Mouse (Mus musculus): ENCODE measurements around the gene Gm17304.

Gm17304 gene

GRCm38 (mm10) chr5:106608798-106609197 lies at the start of gene Gm17304:
Gm17304 (plus strand) TSS chr5:106609098.
- no peak for DNase-seq

GRCm38 (mm10) chr5:106560631-106561498 lies 48.0 kb upstream of the Gm17304 start:
- DNase-seq: peak in 1 of 2 experiments; percentile 6

- DNase-seq: no peak
Measured at GRCm38 (mm10) chr5:106561499-106561822, 47.4 kb upstream of the Gm17304 start.

GRCm38 (mm10) chr5:106566025-106566424 lies 42.9 kb upstream of the Gm17304 start:
- DNase-seq: no peak

- peak in 1 of 2 experiments; percentile 14 for DNase-seq
Measured at GRCm38 (mm10) chr5:106573742-106574559, 34.9 kb upstream of the Gm17304 start.

- DNase-seq: peak; percentile 51 to 84
Measured at GRCm38 (mm10) chr5:106574560-106574946, 34.3 kb upstream of the Gm17304 start.

- no peak for DNase-seq
Measured at GRCm38 (mm10) chr5:106575098-106575497, 33.8 kb upstream of the Gm17304 start.

GRCm38 (mm10) chr5:106577237-106577888 lies 31.5 kb upstream of the Gm17304 start:
- no peak for DNase-seq

GRCm38 (mm10) chr5:106580943-106581342 lies 28.0 kb upstream of the Gm17304 start:
- no peak for DNase-seq

- no peak for DNase-seq
Measured at GRCm38 (mm10) chr5:106589006-106589405, 19.9 kb upstream of the Gm17304 start.

- DNase-seq: no peak
Measured at GRCm38 (mm10) chr5:106589670-106590069, 19.2 kb upstream of the Gm17304 start.

- no peak for DNase-seq
Measured at GRCm38 (mm10) chr5:106590686-106591085, 18.2 kb upstream of the Gm17304 start.

- peak in 1 of 2 experiments; percentile 10 for DNase-seq
Measured at GRCm38 (mm10) chr5:106594388-106594787, 14.5 kb upstream of the Gm17304 start.

GRCm38 (mm10) chr5:106597472-106597871 lies 11.4 kb upstream of the Gm17304 start:
- DNase-seq: no peak

- DNase-seq: no peak
Measured at GRCm38 (mm10) chr5:106599482-106599881, 9.4 kb upstream of the Gm17304 start.

- peak in 1 of 2 experiments; percentile 41 for DNase-seq
Measured at GRCm38 (mm10) chr5:106604381-106604780, 4.5 kb upstream of the Gm17304 start.

GRCm38 (mm10) chr5:106605096-106605495 lies 3.8 kb upstream of the Gm17304 start:
- DNase-seq: peak; percentile 56 to 70

GRCm38 (mm10) chr5:106607081-106607480 lies 1.8 kb upstream of the Gm17304 start:
- no peak for DNase-seq

GRCm38 (mm10) chr5:106612151-106612550 lies 3.3 kb downstream of the Gm17304 start:
- DNase-seq: peak in 1 of 2 experiments; percentile 21

GRCm38 (mm10) chr5:106614570-106614969 lies 5.7 kb downstream of the Gm17304 start:
- peak in 1 of 2 experiments; percentile 21 for DNase-seq

- no peak for DNase-seq
Measured at GRCm38 (mm10) chr5:106615006-106615405, 6.1 kb downstream of the Gm17304 start.

GRCm38 (mm10) chr5:106620446-106620845 lies 11.5 kb downstream of the Gm17304 start:
- DNase-seq: peak in 1 of 2 experiments; percentile 12

GRCm38 (mm10) chr5:106622193-106622592 lies 13.3 kb downstream of the Gm17304 start:
- no peak for DNase-seq

Measured in kidney, postnatal 36 days (tissue).